Mouse (Mus musculus) lung, adult 2 months (tissue): Measurements from ENCODE around the gene Ldah. TPM values are rescaled to one million over a fixed set of nuclear protein-coding genes. Genes with fewer than 3 reads are reported as not detected.

ENCODE experiments used
- DNase-seq: peaks from one replicate; pipeline ENCODE4 v3.0.0; 2022
- H3K4me1 ChIP-seq: fragments of 200-500 bp; 2 replicates; pipeline ENCODE4 v1.6.1; 2011; ENCODE audit warnings: low read length; ENCODE audit not compliant: control insufficient read depth, insufficient read depth
- H3K4me3 ChIP-seq: fragments of 200-500 bp; replicated peaks from 2 replicates; pipeline ENCODE3; 2011; ENCODE audit warnings: low read depth, mild to moderate bottlenecking, control low read depth, low read length; ENCODE audit errors: extremely low read depth
- CTCF ChIP-seq: fragments of 200-500 bp; IDR thresholded peaks from 2 replicates; pipeline ENCODE4 v1.5.1; 2011; ENCODE audit warnings: mild to moderate bottlenecking, low read length, control low read depth; ENCODE audit not compliant: insufficient read depth
- POLR2A ChIP-seq: fragments of 200-500 bp; IDR thresholded peaks from 2 replicates; pipeline ENCODE4 v1.6.1; 2011; ENCODE audit warnings: low read depth, mild to moderate bottlenecking, control low read depth, low read length, borderline replicate concordance; ENCODE audit errors: extremely low read depth
- WGBS: fragments of 180-500 bp; shearing (Covaris S2); methylation state at CpG from one replicate; pipeline ENCODE4 v1.1.7; 2018; 5-methylcytosine and 5-hydroxymethylcytosine counted together
- polyA plus RNA-seq: library from polyadenylated mRNA; depleted of rRNA; stranded (reverse); fragments of >200 nt; gene quantifications from 2 replicates; pipeline ENCODE4 v1.2.3, GENCODE M21; 2012

The Ldah gene
- polyA plus RNA-seq, 1 experiment, result 33.1 TPM

GRCm38 (mm10) chr12:8297586-8298214 is 89.8 kb downstream of the Ldah start:
- TF ChIP-seq CTCF, result no peak
- TF ChIP-seq POLR2A, result no peak
- no peak overlapping the region for H3K4me3 ChIP-seq
- DNase-seq, result no peak
- 11% methylated on average over 34 of the region's 34 CpGs for WGBS
- peaks cover 5% of the 10 kb centered on the region for H3K4me1 ChIP-seq

GRCm38 (mm10) chr12:8298361-8299142 is 90.6 kb downstream of the Ldah start:
- Histone ChIP-seq H3K4me1 (peaks cover 5% of the 10 kb centered on the region), H3K4me3 (no peak overlapping the region)
- 2% methylated on average over 85 of the region's 85 CpGs for WGBS
- DNase-seq, result no peak
- TF ChIP-seq POLR2A (no peak), CTCF (no peak)

DNA sequence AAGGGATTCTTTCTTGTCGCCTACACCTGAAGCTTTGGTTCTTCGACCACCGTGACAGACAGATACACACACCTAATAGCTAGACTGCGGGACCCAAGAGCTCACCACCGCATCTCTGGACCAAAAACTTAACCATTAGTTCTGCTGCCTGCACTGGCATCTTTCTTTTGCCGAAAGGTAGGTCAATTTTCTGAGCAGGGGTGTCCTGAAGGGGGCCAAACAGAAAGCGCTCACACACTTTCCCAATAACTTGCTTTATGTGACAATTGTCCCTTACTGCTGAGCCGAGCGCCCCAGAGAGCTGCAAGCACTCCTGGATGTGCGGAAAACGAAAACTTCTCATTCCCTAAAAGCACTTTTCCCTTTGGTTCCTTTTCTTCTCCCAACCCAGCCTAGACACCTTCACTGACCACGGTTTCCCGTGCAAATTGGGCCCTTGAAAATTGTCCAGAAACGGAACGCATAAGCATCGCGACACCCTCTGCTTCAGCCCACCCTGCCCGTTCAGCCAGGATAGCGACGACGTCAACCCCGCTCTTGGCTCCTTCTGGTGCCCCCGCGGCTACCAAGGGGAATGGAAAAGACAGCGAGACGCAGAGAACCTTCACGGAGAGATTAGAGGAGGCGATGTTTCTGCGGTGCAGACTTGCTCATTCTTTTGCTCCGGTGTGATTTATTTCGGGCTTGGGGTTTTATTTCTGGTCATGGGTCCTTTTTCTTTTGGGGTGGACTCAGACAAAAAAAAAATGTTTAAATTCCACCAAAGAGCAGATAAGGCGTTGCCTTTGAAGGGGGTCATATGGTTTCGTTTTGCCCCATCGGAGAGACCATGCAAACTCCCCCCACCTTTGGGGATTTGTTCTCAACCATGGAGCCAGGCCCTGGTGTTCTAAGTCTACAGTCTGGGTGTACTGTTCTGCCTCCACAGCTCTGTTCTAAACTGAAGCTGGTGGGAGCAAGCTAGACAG is 91.5 kb downstream of the Ldah start:
- WGBS, result 17% methylated on average over 34 of the region's 34 CpGs
- TF ChIP-seq CTCF, result no peak
- no peak for TF ChIP-seq POLR2A
- Histone ChIP-seq H3K4me1 (peaks cover 5% of the 10 kb centered on the region), H3K4me3 (no peak overlapping the region)
- no peak for DNase-seq

DNA sequence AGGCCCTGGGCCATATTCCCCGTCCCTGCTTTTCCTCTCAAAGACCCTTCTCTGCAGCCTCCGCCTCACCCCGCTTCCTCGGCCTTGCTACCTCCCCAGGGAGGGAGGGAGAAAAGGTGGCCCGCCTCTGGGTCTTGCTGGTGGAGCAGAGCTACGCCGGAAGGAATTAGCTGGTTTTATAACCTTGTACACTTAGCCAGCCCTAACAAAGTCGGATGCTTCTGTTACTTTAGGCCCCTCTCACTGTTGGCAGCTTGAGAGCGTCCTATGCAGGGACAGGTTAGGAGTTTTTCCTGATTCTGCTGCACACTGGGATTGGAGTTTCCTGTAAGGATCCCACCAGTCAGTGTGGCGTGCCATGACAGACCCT is 92.2 kb downstream of the Ldah start:
- 53% methylated on average over 10 of the region's 10 CpGs for WGBS

GRCm38 (mm10) chr12:8300521-8300920 is 92.6 kb downstream of the Ldah start:
- WGBS, result 74% methylated on average over 5 of the region's 5 CpGs
- TF ChIP-seq POLR2A (no peak), CTCF (no peak)
- DNase-seq, result no peak
- Histone ChIP-seq H3K4me1 (peaks cover 5% of the 10 kb centered on the region), H3K4me3 (no peak overlapping the region)

More for the DNA sequence above, 92.2 kb downstream of the Ldah start:
- H3K4me1 ChIP-seq, result peaks cover 5% of the 10 kb centered on the region
- TF ChIP-seq CTCF, result no peak
- no peak for TF ChIP-seq POLR2A
- no peak for DNase-seq
- H3K4me3 ChIP-seq, result no peak overlapping the region

DNA sequence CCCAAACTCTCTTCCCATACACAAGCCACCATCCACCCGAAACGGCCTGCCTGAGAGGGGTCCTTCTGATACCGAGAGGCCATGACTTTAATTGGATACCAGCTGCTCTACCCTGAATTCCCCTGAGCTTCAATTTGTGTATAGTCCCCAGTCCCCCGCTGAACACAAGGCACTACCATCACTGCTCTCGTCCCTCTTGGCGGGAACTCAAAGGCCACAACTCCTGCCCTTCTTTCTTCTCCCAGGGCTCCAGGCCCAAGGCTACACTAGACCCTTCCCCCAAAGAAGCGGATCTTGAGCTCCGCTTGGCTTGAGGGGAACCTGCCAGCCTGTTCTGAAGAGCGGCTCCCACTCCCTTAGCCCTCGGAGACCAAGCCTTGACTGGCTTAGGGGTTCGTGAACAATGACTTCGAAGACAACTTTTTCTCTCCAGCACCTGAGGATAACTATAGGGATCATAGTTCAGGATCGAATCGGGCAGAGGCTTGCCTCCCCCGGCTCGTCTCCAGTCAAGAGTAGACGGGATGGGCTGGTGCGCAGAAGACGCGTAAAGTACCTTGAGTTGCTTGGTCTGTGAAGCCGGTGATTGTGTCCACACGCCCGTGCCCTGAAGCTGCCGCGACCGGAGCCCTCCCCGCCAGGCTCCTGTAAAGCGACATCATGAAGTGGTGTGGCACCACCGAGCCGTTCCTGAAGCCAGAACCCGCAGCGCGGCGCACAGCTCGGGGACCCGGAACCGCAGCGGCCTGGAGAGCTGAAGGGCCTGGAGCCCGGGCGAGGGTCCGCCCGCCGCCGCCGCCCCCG is 93.3 kb downstream of the Ldah start:
- no peak for TF ChIP-seq CTCF
- TF ChIP-seq POLR2A, result no peak
- Histone ChIP-seq H3K4me1 (peaks cover 5% of the 10 kb centered on the region), H3K4me3 (no peak overlapping the region)
- WGBS, result 11% methylated on average over 46 of the region's 46 CpGs
- no peak for DNase-seq

DNA sequence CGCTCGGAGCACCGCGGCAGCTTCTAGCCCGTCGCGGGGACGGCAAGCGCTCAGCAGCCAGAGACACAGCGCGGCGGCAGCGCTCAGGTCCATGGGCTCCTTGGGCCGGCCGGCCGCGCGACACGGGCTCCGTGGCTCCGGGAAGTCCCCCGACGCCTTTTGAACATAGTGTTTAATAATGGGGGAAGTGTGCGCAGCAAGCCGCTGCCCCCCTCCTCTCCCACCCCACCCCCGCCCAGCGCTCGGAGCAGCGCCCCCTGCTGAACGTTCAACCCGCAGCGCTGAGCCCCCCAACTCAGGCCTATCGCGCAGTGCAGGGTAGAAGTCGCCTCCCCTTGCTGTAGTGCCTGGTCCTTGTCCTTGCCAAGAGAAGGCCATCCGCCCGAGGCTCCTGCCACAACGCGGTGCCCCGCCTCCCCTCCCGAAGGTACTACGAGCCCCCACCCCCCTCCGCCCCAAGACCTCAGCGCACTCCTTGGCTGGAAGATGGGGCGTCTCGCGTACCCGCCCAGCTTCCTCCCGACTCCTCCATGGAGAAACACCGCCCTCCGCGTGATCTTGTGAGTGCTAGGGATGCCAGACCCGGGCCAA is 94.0 kb downstream of the Ldah start, which contains the start of gene Gdf7:
Gene Gdf7, minus strand, starts transcription at position 114 of the 591 bp plus-strand sequence.
- Histone ChIP-seq H3K4me1 (peaks cover 5% of the 10 kb centered on the region), H3K4me3 (no peak within 1 kb of the TSS)
- TF ChIP-seq CTCF (no peak), POLR2A (no peak)
- under 1% methylated on average over 51 of the region's 53 CpGs for WGBS
- no peak for DNase-seq

- TF ChIP-seq CTCF (no peak), POLR2A (no peak)
- H3K4me1 ChIP-seq, result no peaks in the 10 kb centered on the region
- no peak overlapping the region for H3K4me3 ChIP-seq
- WGBS, result 33% methylated on average over 2 of the region's 2 CpGs
- DNase-seq, result no peak
Measured at GRCm38 (mm10) chr12:8305258-8305657, 97.4 kb downstream of the Ldah start.
